Mouse (Mus musculus): ENCODE results near the gene Ahsa1. TPM values are rescaled to one million over a fixed set of nuclear protein-coding genes. Genes with fewer than 3 reads are reported as not detected.
"Not testable (repeated sequence)": the region's sequence is repeated elsewhere in the genome, so short reads cannot be mapped to it uniquely, and the experiment has no call there.

The Ahsa1 gene
- polyA plus RNA-seq, 1 experiment from 2014 or later = 231 TPM

DNA sequence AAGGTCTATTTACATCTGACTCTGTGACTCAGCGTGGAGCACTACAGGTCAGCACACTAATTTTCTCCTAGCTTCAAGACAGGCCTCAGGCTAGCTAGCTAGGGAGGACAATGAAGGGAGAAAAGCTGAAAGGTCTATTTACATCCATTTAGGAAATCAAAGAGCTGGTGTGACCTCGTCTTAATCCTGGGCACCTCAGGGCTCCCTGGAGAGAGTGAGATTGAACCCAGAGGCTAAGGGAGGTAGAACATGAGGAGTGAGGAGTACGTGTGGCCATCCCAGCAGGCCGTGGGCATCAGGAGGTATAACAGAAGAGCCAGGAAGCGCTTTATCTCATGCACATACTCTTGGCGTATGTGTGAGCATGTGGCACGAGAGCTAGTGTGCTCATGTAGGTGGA, 17.4 kb downstream of the Ahsa1 start:
- no peaks in the 10 kb centered on the region for H3K4me1 ChIP-seq
- H3K4me3 ChIP-seq = no peak overlapping the region
- H3K27me3 ChIP-seq = no peaks in the 10 kb centered on the region
- H3K4me2 ChIP-seq = no peak overlapping the region
- 58% methylated on average over 7 of the region's 7 CpGs for WGBS
- H3K27ac ChIP-seq = no peak overlapping the region
- no peaks in the 10 kb centered on the region for H3K9me3 ChIP-seq
- no peaks in the 10 kb centered on the region for H3K36me3 ChIP-seq
- ATAC-seq (ENCODE audit: insufficient number of reproducible peaks, insufficient read depth, low FRiP score, low TSS enrichment, low read depth) = no peak
- no peak overlapping the region for H3K9ac ChIP-seq

- Histone ChIP-seq H3K9me3 (no peaks in the 10 kb centered on the region), H3K9ac (no peak overlapping the region), H3K27ac (no peak overlapping the region), H3K4me1 (no peaks in the 10 kb centered on the region), H3K4me2 (no peak overlapping the region), H3K36me3 (no peaks in the 10 kb centered on the region), H3K27me3 (no peaks in the 10 kb centered on the region), H3K4me3 (no peak overlapping the region)
- 75% methylated on average over 4 of the region's 4 CpGs for WGBS
- ATAC-seq (ENCODE audit: insufficient number of reproducible peaks, insufficient read depth, low FRiP score, low TSS enrichment, low read depth) = no peak
Measured at GRCm38 (mm10) chr12:87284268-87284667, 18.0 kb downstream of the Ahsa1 start.

- no peaks in the 10 kb centered on the region for H3K9me3 ChIP-seq
- H3K36me3 ChIP-seq = no peaks in the 10 kb centered on the region
- H3K27ac ChIP-seq = no peak overlapping the region
- H3K27me3 ChIP-seq = no peaks in the 10 kb centered on the region
- no peaks in the 10 kb centered on the region for H3K4me1 ChIP-seq
- H3K9ac ChIP-seq = no peak overlapping the region
- no peak overlapping the region for H3K4me3 ChIP-seq
- no peak overlapping the region for H3K4me2 ChIP-seq
- no peak for ATAC-seq (ENCODE audit: insufficient number of reproducible peaks, insufficient read depth, low FRiP score, low TSS enrichment, low read depth)
- WGBS = 84% methylated on average over 5 of the region's 5 CpGs
Measured at GRCm38 (mm10) chr12:87284726-87285125, 18.4 kb downstream of the Ahsa1 start.

DNA sequence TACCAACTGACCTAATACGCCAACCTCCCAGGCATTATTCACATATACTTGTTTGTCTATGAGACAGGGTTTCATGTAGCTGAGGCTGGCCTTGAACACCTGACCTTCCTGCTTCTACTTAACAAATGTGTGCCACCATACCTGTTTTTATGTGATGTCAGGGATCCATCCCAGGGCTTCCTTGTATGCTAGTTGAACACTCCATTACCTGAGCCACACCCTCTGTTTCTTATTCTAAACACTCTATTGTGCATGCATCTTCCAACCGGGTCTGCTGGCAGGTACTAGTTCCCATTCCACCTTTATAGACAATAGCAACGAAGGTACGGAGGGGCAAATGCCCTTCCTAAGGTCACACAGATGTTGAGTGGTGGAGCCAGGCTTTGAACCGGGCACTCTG, 22.8 kb downstream of the Ahsa1 start:
- no peaks in the 10 kb centered on the region for H3K4me1 ChIP-seq
- no peak for ATAC-seq (ENCODE audit: insufficient number of reproducible peaks, insufficient read depth, low FRiP score, low TSS enrichment, low read depth)
- WGBS = 90% methylated on average over 5 of the region's 5 CpGs

DNA sequence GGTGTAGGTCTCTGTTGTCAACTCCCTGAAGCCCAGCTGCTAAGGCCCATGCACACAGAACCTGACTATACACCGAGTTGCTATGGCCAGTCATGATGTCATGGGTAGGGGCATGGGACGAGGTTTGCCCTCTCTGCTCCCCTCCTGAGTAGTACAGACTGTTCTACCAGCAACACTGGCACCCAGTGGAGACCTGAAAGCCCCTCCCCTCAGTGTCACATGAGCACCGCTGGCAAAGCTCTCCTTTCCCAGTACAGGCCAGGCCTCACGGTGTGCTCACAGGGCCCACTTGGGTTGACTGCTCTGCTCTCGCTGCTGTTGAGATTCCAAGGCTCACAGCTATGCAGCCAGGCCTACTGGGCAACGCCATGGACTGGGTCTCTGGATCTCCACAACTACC, 27.7 kb downstream of the Ahsa1 start:
- H3K9ac ChIP-seq = no peak overlapping the region
- H3K9me3 ChIP-seq = no peaks in the 10 kb centered on the region
- ATAC-seq (ENCODE audit: insufficient number of reproducible peaks, insufficient read depth, low FRiP score, low TSS enrichment, low read depth) = no peak
- 0 out of 2 replicates have a peak, but pooled peaks cover under 1% of the 10 kb centered on the region for H3K4me1 ChIP-seq
- WGBS = 72% methylated on average over 6 of the region's 6 CpGs
- H3K36me3 ChIP-seq = no peaks in the 10 kb centered on the region
- no peak overlapping the region for H3K4me3 ChIP-seq
- no peak overlapping the region for H3K4me2 ChIP-seq
- peaks cover 8% of the 10 kb centered on the region for H3K27me3 ChIP-seq
- H3K27ac ChIP-seq = no peak overlapping the region

More for the DNA sequence above, 22.8 kb downstream of the Ahsa1 start:
- Histone ChIP-seq H3K27ac (no peak overlapping the region), H3K4me2 (no peak overlapping the region), H3K9ac (no peak overlapping the region), H3K36me3 (no peaks in the 10 kb centered on the region), H3K9me3 (no peaks in the 10 kb centered on the region), H3K27me3 (no peaks in the 10 kb centered on the region), H3K4me3 (no peak overlapping the region)

DNA sequence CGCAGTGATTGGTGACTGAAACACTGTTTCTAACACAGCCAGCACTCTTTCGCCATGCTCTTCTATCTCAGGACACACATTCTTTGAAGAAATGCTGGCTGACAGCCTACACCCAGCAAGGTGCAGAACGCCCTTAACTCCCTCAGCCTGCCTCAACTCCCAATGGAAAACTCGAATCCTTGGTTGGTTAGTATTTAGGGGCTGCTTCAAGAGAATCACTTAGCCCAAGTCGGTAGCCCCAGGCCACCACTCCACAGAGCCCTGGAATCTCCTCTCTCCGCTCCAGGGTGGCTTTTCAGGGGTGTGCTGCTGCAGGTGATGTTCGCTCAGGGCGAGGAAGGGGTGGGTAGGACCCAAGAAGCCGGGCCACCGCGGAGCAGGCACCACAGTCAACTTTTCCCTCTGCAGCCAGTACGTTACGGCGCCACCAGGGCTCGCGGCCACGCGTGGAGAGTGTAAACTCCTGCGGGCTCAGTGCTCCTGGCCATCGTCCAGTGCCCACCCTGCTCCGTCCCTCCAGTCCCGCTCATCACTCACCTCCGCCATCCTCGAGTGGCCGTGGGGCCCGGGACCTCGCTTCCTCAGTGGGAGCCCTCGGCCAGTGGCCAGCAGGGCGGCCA, 32.9 kb downstream of the Ahsa1 start:
- no peaks in the 10 kb centered on the region for H3K36me3 ChIP-seq
- H3K9ac ChIP-seq = peak overlapping the region; percentile 77
- 7% methylated on average over 29 of the region's 29 CpGs for WGBS
- H3K9me3 ChIP-seq = no peaks in the 10 kb centered on the region
- peak overlapping the region; percentile 75 for H3K4me3 ChIP-seq
- H3K4me2 ChIP-seq = peak overlapping the region; percentile 99
- H3K27ac ChIP-seq = no peak overlapping the region
- no peak for ATAC-seq (ENCODE audit: insufficient number of reproducible peaks, insufficient read depth, low FRiP score, low TSS enrichment, low read depth)
- peaks cover 11% of the 10 kb centered on the region; the same call in 1 of the 2 replicates for H3K4me1 ChIP-seq
- H3K27me3 ChIP-seq = peaks cover 33% of the 10 kb centered on the region

DNA sequence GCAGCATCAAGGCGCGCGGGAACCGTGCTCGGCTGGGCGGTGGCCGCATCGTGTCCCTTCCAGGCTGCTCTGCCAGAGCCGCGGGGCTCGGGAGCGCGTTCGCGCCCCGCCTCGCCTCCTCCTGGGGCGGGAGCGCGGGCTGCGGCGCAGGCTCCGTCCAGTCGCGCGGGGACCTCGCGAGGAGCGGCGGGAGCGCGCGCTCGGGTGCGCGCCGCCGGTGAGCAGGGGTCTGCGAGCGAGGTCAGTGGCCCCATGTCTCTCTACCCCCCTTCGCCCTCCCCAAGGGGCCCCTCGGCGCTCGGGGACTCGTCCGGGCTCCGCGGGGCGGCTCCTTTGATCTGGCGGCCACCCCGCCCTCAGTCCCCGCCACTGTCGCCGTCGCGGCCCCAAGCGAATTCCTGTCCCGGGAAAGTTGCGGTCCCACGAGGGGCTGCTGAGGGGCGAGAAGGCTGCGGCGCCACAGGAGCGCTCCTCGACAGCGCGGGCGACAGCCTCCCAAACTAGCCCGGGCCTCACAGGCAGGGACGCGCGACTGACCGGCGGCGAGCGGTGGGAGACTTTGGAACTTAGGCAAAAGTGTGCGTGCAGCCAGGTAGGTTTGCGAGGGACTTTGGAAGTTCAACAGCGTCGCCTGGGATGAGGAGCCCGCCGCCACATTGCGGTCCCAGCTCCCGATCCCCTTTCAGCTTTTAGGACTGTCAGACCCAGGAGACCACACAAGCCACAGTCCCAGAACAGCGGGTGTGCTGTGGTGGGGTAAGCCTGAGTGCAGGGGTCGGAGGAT, 33.6 kb downstream of the Ahsa1 start, which contains the start of gene Ism2:
Gene Ism2 (minus strand): TSS at position 49 of the 784 bp plus-strand sequence.
- H3K36me3 ChIP-seq = no peaks in the 10 kb centered on the region
- H3K4me1 ChIP-seq = peaks cover 11% of the 10 kb centered on the region; the same call in 1 of the 2 replicates
- WGBS = under 1% methylated on average over 86 of the region's 86 CpGs
- no peak for ATAC-seq (ENCODE audit: insufficient number of reproducible peaks, insufficient read depth, low FRiP score, low TSS enrichment, low read depth)
- peak within 1 kb of the TSS; percentile 75 for H3K4me3 ChIP-seq
- peaks cover 33% of the 10 kb centered on the region for H3K27me3 ChIP-seq
- no peak within 1 kb of the TSS for H3K27ac ChIP-seq
- H3K4me2 ChIP-seq = peak within 1 kb of the TSS; percentile 99
- peak within 1 kb of the TSS; percentile 77 for H3K9ac ChIP-seq
- no peaks in the 10 kb centered on the region for H3K9me3 ChIP-seq

DNA sequence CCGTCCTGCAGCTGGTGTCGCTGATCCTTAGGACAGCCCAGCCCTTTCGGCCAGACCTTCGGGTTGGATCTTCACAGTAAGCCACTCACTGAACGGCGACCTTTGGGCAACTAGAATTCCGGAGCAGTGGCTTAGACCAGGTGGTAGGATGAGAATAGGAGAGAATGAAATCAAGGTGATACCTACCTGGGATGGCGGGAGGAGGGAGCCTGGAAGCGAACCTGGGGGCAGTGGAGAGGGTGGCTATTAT, 34.1 kb downstream of the Ahsa1 start:
- no peak for ATAC-seq (ENCODE audit: insufficient number of reproducible peaks, insufficient read depth, low FRiP score, low TSS enrichment, low read depth)
- no peaks in the 10 kb centered on the region for H3K9me3 ChIP-seq
- H3K4me2 ChIP-seq = peak overlapping the region; percentile 99
- WGBS = under 1% methylated on average over 9 of the region's 9 CpGs
- peak overlapping the region; percentile 77; the same call in 1 of the 2 replicates for H3K9ac ChIP-seq
- H3K4me3 ChIP-seq = peak overlapping the region; percentile 75
- no peaks in the 10 kb centered on the region for H3K36me3 ChIP-seq
- no peak overlapping the region for H3K27ac ChIP-seq
- H3K27me3 ChIP-seq = peaks cover 33% of the 10 kb centered on the region
- H3K4me1 ChIP-seq = peaks cover 11% of the 10 kb centered on the region; the same call in 1 of the 2 replicates

DNA sequence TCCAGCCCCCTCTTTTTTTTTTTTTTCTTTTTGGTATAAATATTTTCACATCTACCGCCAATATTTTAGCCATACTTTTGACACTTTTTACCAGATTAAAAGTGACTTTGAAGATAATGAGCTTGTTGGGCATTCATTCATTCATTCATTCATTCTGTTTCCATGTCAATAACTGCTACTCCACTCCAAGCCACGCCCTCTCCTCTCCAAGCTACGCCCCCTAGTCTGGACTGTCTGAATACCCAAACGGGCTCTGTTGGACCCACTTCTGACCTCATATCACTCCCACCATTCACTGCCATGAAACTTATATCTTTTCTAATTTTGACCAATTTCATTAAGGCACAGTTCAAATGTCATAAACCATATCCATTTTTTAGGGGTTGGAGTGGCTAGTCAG, 34.9 kb downstream of the Ahsa1 start:
- H3K9me3 ChIP-seq = no peaks in the 10 kb centered on the region
- no peak overlapping the region for H3K4me3 ChIP-seq
- peaks cover 11% of the 10 kb centered on the region; the same call in 1 of the 2 replicates for H3K4me1 ChIP-seq
- no peak overlapping the region for H3K9ac ChIP-seq
- no peak overlapping the region for H3K4me2 ChIP-seq
- H3K36me3 ChIP-seq = no peaks in the 10 kb centered on the region
- WGBS = 46% methylated on average over 4 of the region's 4 CpGs
- ATAC-seq (ENCODE audit: insufficient number of reproducible peaks, insufficient read depth, low FRiP score, low TSS enrichment, low read depth) = no peak
- H3K27ac ChIP-seq = no peak overlapping the region
- peaks cover 33% of the 10 kb centered on the region for H3K27me3 ChIP-seq

DNA sequence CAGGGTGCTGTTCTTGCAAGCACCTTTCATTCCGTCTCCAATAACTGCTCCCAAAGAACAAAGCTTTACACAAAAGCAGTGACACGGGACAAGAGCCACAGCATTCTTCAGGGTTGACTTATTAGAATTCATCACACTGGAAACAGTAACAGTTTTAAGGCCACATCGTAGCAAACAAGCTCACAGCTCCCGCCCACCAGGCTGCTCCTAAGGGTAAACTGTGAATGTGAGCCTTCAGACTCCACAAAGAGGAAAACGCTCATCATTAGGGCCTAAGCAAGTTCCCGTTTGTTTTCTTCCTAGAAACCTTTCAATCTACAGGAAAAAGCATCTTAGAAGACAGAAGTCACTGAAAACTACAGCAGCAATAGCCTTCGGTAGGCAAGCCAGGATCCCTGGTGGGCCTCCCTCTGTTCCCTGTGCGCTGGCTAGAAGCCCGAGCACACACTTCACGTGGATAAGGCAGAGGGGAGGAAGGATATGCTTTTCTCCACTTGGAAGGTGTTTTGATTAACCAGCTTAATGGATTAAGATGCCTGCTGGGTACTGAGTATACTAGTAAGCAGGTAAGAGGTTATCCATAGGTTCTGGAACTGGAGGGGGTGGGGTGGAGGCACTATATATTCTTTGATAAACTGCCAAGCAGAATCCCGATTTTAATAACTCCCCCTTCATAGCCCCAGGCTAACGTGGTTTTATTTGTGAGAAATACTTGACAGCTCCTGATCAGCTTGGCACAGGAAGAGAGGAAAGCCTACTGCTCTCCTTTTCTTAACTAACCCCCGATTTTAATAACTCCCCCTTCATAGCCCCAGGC, 39.7 kb downstream of the Ahsa1 start:
- ATAC-seq (ENCODE audit: insufficient number of reproducible peaks, insufficient read depth, low FRiP score, low TSS enrichment, low read depth) = no peak
- Histone ChIP-seq H3K4me2 (no peak overlapping the region), H3K27me3 (peaks cover 4% of the 10 kb centered on the region; the same call in 1 of the 2 replicates), H3K36me3 (peaks cover 22% of the 10 kb centered on the region), H3K9ac (0 out of 2 replicates have a peak overlapping the region, but pooled peaks have one; percentile 16), H3K27ac (no peak overlapping the region), H3K4me3 (no peak overlapping the region), H3K4me1 (no peaks in the 10 kb centered on the region), H3K9me3 (no peaks in the 10 kb centered on the region)
- WGBS = 34% methylated on average over 13 of the region's 13 CpGs

- not testable (repeated sequence) for H3K9me3 ChIP-seq; H3K27ac ChIP-seq; H3K4me2 ChIP-seq; H3K9ac ChIP-seq; H3K4me1 ChIP-seq; ATAC-seq (ENCODE audit: insufficient number of reproducible peaks, insufficient read depth, low FRiP score, low TSS enrichment, low read depth); H3K4me3 ChIP-seq; H3K27me3 ChIP-seq
- peaks cover 22% of the 10 kb centered on the region for H3K36me3 ChIP-seq
- 55% methylated on average over 4 of the region's 4 CpGs for WGBS
Measured at GRCm38 (mm10) chr12:87306584-87306844, 40.2 kb downstream of the Ahsa1 start.
